Mouse (Mus musculus) inflammation-experienced regulatory T-cells (primary cell): Measurements from ENCODE around the gene P2ry14. TPM values are rescaled to one million over a fixed set of nuclear protein-coding genes. Genes with fewer than 3 reads are reported as not detected.

Experiments
- polyA plus RNA-seq, 2 experiments: library from polyadenylated mRNA; unstranded; fragments of 100-300 nt; shearing (Covaris generic); gene quantifications; one replicate each; pipeline ENCODE4 v1.2.1; 2017

The P2ry14 gene
- polyA plus RNA-seq = 10 to 100 TPM in 1 of 2 experiments, 1 to 10 TPM in 1; 2.7 to 11.2 TPM

GRCm38 (mm10) chr3:59153424-59153823 is at the start of gene P2ry14:
Gene P2ry14 (minus strand): TSS chr3:59153618.

GRCm38 (mm10) chr3:59194938-59195337 is 41.5 kb upstream of the P2ry14 start, which contains the start of gene Gpr87:
Gene Gpr87 (minus strand): TSS chr3:59195104.

GRCm38 (mm10) chr3:59101218-59101986 is 52.0 kb downstream of the P2ry14 start, which contains the start of gene Gpr171:
Gene Gpr171 (minus strand): TSS chr3:59101821.

Other genes with a start within 250 kb of the P2ry14 start
- 1 to 10 TPM in 1 of 2 experiments, under 1 TPM in 1; 0.43 to 1.1 TPM for gene Med12l, start 147.8 kb downstream of the P2ry14 start, polyA plus RNA-seq
- gene Gpr171, start 51.8 kb downstream of the P2ry14 start, polyA plus RNA-seq = 10 to 100 TPM; 45.1 to 50.8 TPM
- not detected for gene Gpr87, start 41.5 kb upstream of the P2ry14 start, polyA plus RNA-seq
- 1 to 10 TPM in 1 of 2 experiments, not detected in 1; 4.2 TPM for gene P2ry13, start 57.3 kb upstream of the P2ry14 start, polyA plus RNA-seq
- gene P2ry12, start 109.3 kb upstream of the P2ry14 start, polyA plus RNA-seq = under 1 TPM; 0.29 to 0.83 TPM
- gene Igsf10, start 190.8 kb upstream of the P2ry14 start, polyA plus RNA-seq = under 1 TPM in 1 of 2 experiments, not detected in 1; 0.04 TPM